Mouse (Mus musculus) neutrophil, adult 59 days (primary cell): ENCODE results near the gene Hcn1. TPM values are rescaled to one million over a fixed set of nuclear protein-coding genes. Genes with fewer than 3 reads are reported as not detected.

Experiments used
- total RNA-seq, 2 experiments: library from RNA; stranded (reverse); gene quantifications; 1 replicate in 1 of 2; 2 replicates in 1 of 2; pipeline ENCODE4 v1.2.4; 2023

Gene Hcn1
- not detected for total RNA-seq

DNA sequence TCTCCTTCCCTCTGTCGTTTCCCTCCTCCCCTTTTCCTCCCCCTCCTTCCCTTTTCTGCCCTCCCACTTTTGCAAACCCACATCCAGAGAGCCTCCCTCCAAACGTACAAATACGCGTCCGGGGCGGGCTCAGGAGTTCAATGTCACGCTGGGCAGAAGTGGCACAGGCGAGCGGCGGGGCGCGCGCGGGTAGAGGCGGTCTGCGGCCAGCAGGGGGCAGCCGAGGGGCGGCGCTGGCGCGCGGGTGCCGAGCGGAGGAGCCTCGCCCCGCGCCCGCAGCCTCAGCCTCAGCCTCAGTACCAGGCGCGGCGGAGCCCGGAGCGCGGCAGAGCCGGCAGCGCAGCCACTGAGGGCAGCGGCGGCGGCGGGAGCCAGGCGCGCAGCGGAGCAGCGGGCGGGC, at the start of gene Hcn1:
Gene Hcn1, plus strand, starts transcription at position 140 of the 400 bp plus-strand sequence.

